Mouse (Mus musculus): ENCODE measurements around the gene Ms4a4c.
A peak's percentile ranks its signal among the peaks of the same experiment; 100 is the strongest.
"Not testable (repeated sequence)": the region's sequence is repeated elsewhere in the genome, so short reads cannot be mapped to it uniquely, and the experiment has no call there.

The Ms4a4c gene

GRCm38 (mm10) chr19:11404527-11404926, at the start of gene Ms4a4c:
Gene Ms4a4c, plus strand, starts transcription at chr19:11404770.
- DNase-seq (ENCODE audit: low spot score) = no peak

GRCm38 (mm10) chr19:11355730-11356129, 48.8 kb upstream of the Ms4a4c start:
- DNase-seq (ENCODE audit: low spot score) = no peak

GRCm38 (mm10) chr19:11360106-11360505, 44.5 kb upstream of the Ms4a4c start:
- peak; percentile 31 for DNase-seq (ENCODE audit: low spot score)

GRCm38 (mm10) chr19:11362002-11362401, 42.6 kb upstream of the Ms4a4c start:
- DNase-seq (ENCODE audit: low spot score) = no peak

GRCm38 (mm10) chr19:11368310-11368709, 36.3 kb upstream of the Ms4a4c start:
- no peak for DNase-seq (ENCODE audit: low spot score)

GRCm38 (mm10) chr19:11371181-11371580, 33.4 kb upstream of the Ms4a4c start:
- DNase-seq (ENCODE audit: low spot score) = no peak

- no peak for DNase-seq (ENCODE audit: low spot score)
Observed at GRCm38 (mm10) chr19:11375273-11375672, 29.3 kb upstream of the Ms4a4c start, which contains the start of gene Ms4a4a. Gene Ms4a4a, plus strand, starts transcription at chr19:11375523.

- no peak for DNase-seq (ENCODE audit: low spot score)
Observed at GRCm38 (mm10) chr19:11376399-11376798, 28.2 kb upstream of the Ms4a4c start.

GRCm38 (mm10) chr19:11387109-11387508, 17.5 kb upstream of the Ms4a4c start:
- DNase-seq (ENCODE audit: low spot score) = no peak

GRCm38 (mm10) chr19:11387685-11388084, 16.9 kb upstream of the Ms4a4c start:
- no peak for DNase-seq (ENCODE audit: low spot score)

GRCm38 (mm10) chr19:11388949-11389348, 15.6 kb upstream of the Ms4a4c start:
- DNase-seq (ENCODE audit: low spot score) = no peak

- DNase-seq (ENCODE audit: low spot score) = no peak
Observed at GRCm38 (mm10) chr19:11395769-11396168, 8.8 kb upstream of the Ms4a4c start.

GRCm38 (mm10) chr19:11407428-11407827, 2.9 kb downstream of the Ms4a4c start:
- no peak for DNase-seq (ENCODE audit: low spot score)

- no peak for DNase-seq (ENCODE audit: low spot score)
Observed at GRCm38 (mm10) chr19:11408591-11408990, 4.0 kb downstream of the Ms4a4c start.

- no peak for DNase-seq (ENCODE audit: low spot score)
Observed at GRCm38 (mm10) chr19:11411640-11412039, 7.1 kb downstream of the Ms4a4c start.

- no peak for DNase-seq (ENCODE audit: low spot score)
Observed at GRCm38 (mm10) chr19:11414084-11414483, 9.5 kb downstream of the Ms4a4c start.

GRCm38 (mm10) chr19:11415581-11415980, 11.0 kb downstream of the Ms4a4c start:
- DNase-seq (ENCODE audit: low spot score) = no peak

GRCm38 (mm10) chr19:11418865-11419264, 14.3 kb downstream of the Ms4a4c start:
- not testable (repeated sequence) for DNase-seq (ENCODE audit: low spot score)

GRCm38 (mm10) chr19:11431209-11431608, 26.6 kb downstream of the Ms4a4c start:
- DNase-seq (ENCODE audit: low spot score) = not testable (repeated sequence)

- DNase-seq (ENCODE audit: low spot score) = no peak
Observed at GRCm38 (mm10) chr19:11435058-11435834, 30.7 kb downstream of the Ms4a4c start.

- no peak for DNase-seq (ENCODE audit: low spot score)
Observed at GRCm38 (mm10) chr19:11443338-11443737, 38.8 kb downstream of the Ms4a4c start, which contains the start of gene Ms4a4b. Gene Ms4a4b, plus strand, starts transcription at chr19:11443553.

- DNase-seq (ENCODE audit: low spot score) = no peak
Observed at GRCm38 (mm10) chr19:11443964-11444363, 39.4 kb downstream of the Ms4a4c start.

GRCm38 (mm10) chr19:11447238-11447637, 42.7 kb downstream of the Ms4a4c start:
- DNase-seq (ENCODE audit: low spot score) = no peak

GRCm38 (mm10) chr19:11459041-11459440, 54.5 kb downstream of the Ms4a4c start:
- not testable (repeated sequence) for DNase-seq (ENCODE audit: low spot score)

Measured in layer of hippocampus, adult 11-12 months (tissue).